Mouse (Mus musculus) heart, postnatal 14 days (tissue): Measurements from ENCODE around the gene Auts2. TPM values are rescaled to one million over a fixed set of nuclear protein-coding genes. Genes with fewer than 3 reads are reported as not detected.
"Not testable (repeated sequence)": the region's sequence is repeated elsewhere in the genome, so short reads cannot be mapped to it uniquely, and the experiment has no call there.

Experiments used
- DNase-seq, 2 experiments: peaks; one replicate each; pipeline ENCODE4 v3.0.0; 2021 to 2022
- intact Hi-C: fragments of 180-260 bp; cut with DNase I; formaldehyde crosslinking; loops from one replicate; pipeline ENCODE4 v1.15.1; 2025
- long read RNA-seq, 2 experiments: library from polyadenylated mRNA; stranded (forward); transcript quantifications; one replicate each; pipeline ENCODE4 v2.0.0; 2021
- total RNA-seq, 2 experiments: library from RNA; stranded (reverse); gene quantifications; 2 replicates each; pipeline ENCODE4 v1.2.3; 2021

The Auts2 gene
- 10 to 100 TPM; 43.1 to 47.3 TPM for total RNA-seq
- long read RNA-seq, experiment 1, partial matches to known transcripts: 1 of 11 reads
- long read RNA-seq, experiment 1, other reads (novel, unspliced or antisense): 10 of 11 reads
- long read RNA-seq, experiment 2, partial matches to known transcripts: 10 of 17 reads
- long read RNA-seq, experiment 2, other reads (novel, unspliced or antisense): 7 of 17 reads

- peak; percentile 89 to 93 for DNase-seq
- intact Hi-C loops: loop anchor here (5.0 kb wide), 5 partner anchors 56 to 311 kb away; no protein-coding TSS in a partner anchor
Measured at GRCm38 (mm10) chr5:132543118-132544071, at the start of gene Auts2. TSS of gene Auts2 (minus strand) at chr5:132543344.

GRCm38 (mm10) chr5:132591721-132592695 lies 48.9 kb upstream of the Auts2 start:
- no peak for DNase-seq
- intact Hi-C loops: no loop called here

GRCm38 (mm10) chr5:132579774-132580173 lies 36.6 kb upstream of the Auts2 start:
- intact Hi-C loops: no loop called here
- DNase-seq: no peak

- DNase-seq, intact Hi-C loops: not testable (repeated sequence)
Measured at GRCm38 (mm10) chr5:132560771-132561170, 17.6 kb upstream of the Auts2 start.

GRCm38 (mm10) chr5:132545761-132546160 lies 2.6 kb upstream of the Auts2 start:
- intact Hi-C loops: no loop called here
- DNase-seq: peak; percentile 11 to 28

- peak; percentile 12 to 21 for DNase-seq
- intact Hi-C loops: loop anchor here (5.0 kb wide), 5 partner anchors 57 to 312 kb away; no protein-coding TSS in a partner anchor
Measured at GRCm38 (mm10) chr5:132544176-132544995, 1.2 kb upstream of the Auts2 start.

- intact Hi-C loops: loop anchor here (5.0 kb wide), 5 partner anchors 55 to 310 kb away; no protein-coding TSS in a partner anchor
- DNase-seq: peak; percentile 15 to 22
Measured at GRCm38 (mm10) chr5:132542381-132543020, 643 bp downstream of the Auts2 start.

- peak; percentile 17 to 20 for DNase-seq
- intact Hi-C loops: loop anchor here (5.0 kb wide), 5 partner anchors 55 to 310 kb away; no protein-coding TSS in a partner anchor
Measured at GRCm38 (mm10) chr5:132541951-132542350, 1.2 kb downstream of the Auts2 start.

- DNase-seq: peak; percentile 40 to 53
- intact Hi-C loops: loop anchor here (5.0 kb wide), 5 partner anchors 54 to 309 kb away; no protein-coding TSS in a partner anchor
Measured at GRCm38 (mm10) chr5:132541371-132541931, 1.7 kb downstream of the Auts2 start.

- intact Hi-C loops: loop anchor here (5.0 kb wide), 5 partner anchors 54 to 309 kb away; no protein-coding TSS in a partner anchor
- peak in 1 of 2 experiments; percentile 4 for DNase-seq
Measured at GRCm38 (mm10) chr5:132540841-132541311, 2.3 kb downstream of the Auts2 start.

GRCm38 (mm10) chr5:132537475-132537874 lies 5.7 kb downstream of the Auts2 start:
- intact Hi-C loops: no loop called here
- no peak for DNase-seq

- no peak for DNase-seq
- intact Hi-C loops: no loop called here
Measured at GRCm38 (mm10) chr5:132526395-132526794, 16.7 kb downstream of the Auts2 start.

GRCm38 (mm10) chr5:132521358-132521873 lies 21.7 kb downstream of the Auts2 start:
- peak in 1 of 2 experiments; percentile 22 for DNase-seq
- intact Hi-C loops: no loop called here

GRCm38 (mm10) chr5:132517879-132518278 lies 25.3 kb downstream of the Auts2 start:
- no peak for DNase-seq
- intact Hi-C loops: no loop called here

GRCm38 (mm10) chr5:132514521-132514920 lies 28.6 kb downstream of the Auts2 start:
- DNase-seq: no peak
- intact Hi-C loops: no loop called here

- intact Hi-C loops: no loop called here
- DNase-seq: no peak
Measured at GRCm38 (mm10) chr5:132513206-132513605, 29.9 kb downstream of the Auts2 start.

- intact Hi-C loops: no loop called here
- DNase-seq: no peak
Measured at GRCm38 (mm10) chr5:132509464-132509885, 33.7 kb downstream of the Auts2 start.

- DNase-seq: no peak
- intact Hi-C loops: no loop called here
Measured at GRCm38 (mm10) chr5:132504893-132505292, 38.3 kb downstream of the Auts2 start.
